ENCODE assay signal across 8 mouse cellular contexts in genomic region chr2:76648666-76649141, GRCm38 (mm10). TPM values are rescaled to one million over a fixed set of nuclear protein-coding genes. Genes with fewer than 3 reads are reported as not detected.
A peak's percentile ranks its signal among the peaks of the same experiment; 100 is the strongest.
DNase-seq lines count a peak whose midpoint lies in the region; TF ChIP-seq lines count a peak whose summit lies in the region.

No protein-coding gene starts in this region.

- H3K36me3 ChIP-seq in thymus, adult 2 months (ENCODE audit: control insufficient read depth, insufficient read depth, low read length): no peaks in the 10 kb centered on the region
- H3K36me3 ChIP-seq in hindbrain, embryonic 10.5 days: peaks cover 9% of the 10 kb centered on the region

- 0 out of 2 replicates have a peak, but pooled peaks have one; percentile 4 for TF ChIP-seq POLR2A in thymus, adult 2 months (IDR thresholded peaks at IDR 0.05; ENCODE audit: control insufficient read depth, extremely low read depth, insufficient read depth, low read length, poor library complexity)

- H3K9me3 ChIP-seq in hindbrain, embryonic 10.5 days: no peaks in the 10 kb centered on the region

- H3K4me3 ChIP-seq in thymus, adult 2 months (ENCODE audit: control insufficient read depth, insufficient read depth, low read length): peak overlapping the region; percentile 89
- H3K4me3 ChIP-seq in hindbrain, embryonic 10.5 days: peak overlapping the region; percentile 81

- no peak for TF ChIP-seq CTCF in thymus, adult 2 months (IDR thresholded peaks at IDR 0.05; ENCODE audit: borderline replicate concordance, control insufficient read depth, extremely low read depth, insufficient read depth, low read length, poor library complexity)

- no peak overlapping the region for H3K27ac ChIP-seq in thymus, adult 2 months (ENCODE audit: control insufficient read depth, insufficient read depth, low read length)
- H3K27ac ChIP-seq in hindbrain, embryonic 10.5 days: peak overlapping the region; percentile 96

- H3K27me3 ChIP-seq in thymus, adult 2 months (ENCODE audit: control insufficient read depth, insufficient read depth, low read length): no peaks in the 10 kb centered on the region
- H3K27me3 ChIP-seq in hindbrain, embryonic 10.5 days (ENCODE audit: insufficient read depth, poor library complexity, severe bottlenecking): no peaks in the 10 kb centered on the region

- WGBS in thymus, adult 2 months: 50% methylated on average over 13 of the region's 13 CpGs
- WGBS in hindbrain, embryonic 10.5 days: 30% methylated on average over 13 of the region's 13 CpGs

- peaks cover 5% of the 10 kb centered on the region for H3K4me1 ChIP-seq in thymus, adult 2 months (replicated peaks; ENCODE audit: control insufficient read depth, insufficient read depth, low read length)
- H3K4me1 ChIP-seq in hindbrain, embryonic 10.5 days (replicated peaks): peaks cover 26% of the 10 kb centered on the region

- peak; percentile 44 for DNase-seq in embryo, embryonic 11 days
- no peak for DNase-seq in embryo, embryonic 10.5 days (ENCODE audit: low spot score)
- DNase-seq in thymus, adult 2 months: no peak
- DNase-seq in thymus, postnatal 10 days (ENCODE audit: low spot score in 2 of 2): no peak
- DNase-seq in hindbrain, embryonic 10.5 days (ENCODE audit: low spot score): no peak
- DNase-seq in lung, postnatal 25 days (ENCODE audit: low spot score): peak; percentile 34
- peak; percentile 23 for DNase-seq in yolk sac, embryonic 10.5 days (ENCODE audit: low spot score)
- no peak for DNase-seq in left cerebral cortex, adult 11 months (ENCODE audit: low spot score)

RNA-seq across cellular contexts. Expression of gene Pjvk, which starts 0.4 kb away (rescaled TPM):
- not detected in 2 replicates for polyA plus RNA-seq in thymus, adult 2 months (2012; rRNA removed)
- 0.62 and 0.82 TPM in 2 replicates for polyA plus RNA-seq in hindbrain, embryonic 10.5 days (2016; fragmentation: Nextera tagmentation; extraction: Ambion mirVana)

RNA-seq across cellular contexts. Expression of gene Prkra, which starts 0.9 kb away (rescaled TPM):
- 8.7 and 9.1 TPM in 2 replicates for polyA plus RNA-seq in thymus, adult 2 months (2012; rRNA removed)
- polyA plus RNA-seq in hindbrain, embryonic 10.5 days (2016; fragmentation: Nextera tagmentation; extraction: Ambion mirVana): 86.9 and 96.2 TPM in 2 replicates

RNA-seq across cellular contexts. Expression of gene Fkbp7, which starts 24.2 kb away (rescaled TPM):
- polyA plus RNA-seq in thymus, adult 2 months (2012; rRNA removed): 1.2 and 1.3 TPM in 2 replicates
- polyA plus RNA-seq in hindbrain, embryonic 10.5 days (2016; fragmentation: Nextera tagmentation; extraction: Ambion mirVana): 14.3 and 19.2 TPM in 2 replicates

RNA-seq across cellular contexts. Expression of gene Plekha3, which starts 26.4 kb away (rescaled TPM):
- polyA plus RNA-seq in thymus, adult 2 months (2012; rRNA removed): 12.9 and 13.7 TPM in 2 replicates
- polyA plus RNA-seq in hindbrain, embryonic 10.5 days (2016; fragmentation: Nextera tagmentation; extraction: Ambion mirVana): 8.5 and 8.8 TPM in 2 replicates

Comparison
In these comparisons a context has a peak if more than half of its experiments do, and no peak if none do; other contexts are left out.
1. DNase-seq: peak in embryo, embryonic 11 days (single experiment), lung, postnatal 25 days (single experiment) and yolk sac, embryonic 10.5 days (single experiment); none in embryo, embryonic 10.5 days (single experiment), thymus, adult 2 months (single experiment), thymus, postnatal 10 days (0 of 2), hindbrain, embryonic 10.5 days (single experiment) and left cerebral cortex, adult 11 months (single experiment).